ENCODE assay signal across 8 mouse cellular contexts in the genomic region with DNA sequence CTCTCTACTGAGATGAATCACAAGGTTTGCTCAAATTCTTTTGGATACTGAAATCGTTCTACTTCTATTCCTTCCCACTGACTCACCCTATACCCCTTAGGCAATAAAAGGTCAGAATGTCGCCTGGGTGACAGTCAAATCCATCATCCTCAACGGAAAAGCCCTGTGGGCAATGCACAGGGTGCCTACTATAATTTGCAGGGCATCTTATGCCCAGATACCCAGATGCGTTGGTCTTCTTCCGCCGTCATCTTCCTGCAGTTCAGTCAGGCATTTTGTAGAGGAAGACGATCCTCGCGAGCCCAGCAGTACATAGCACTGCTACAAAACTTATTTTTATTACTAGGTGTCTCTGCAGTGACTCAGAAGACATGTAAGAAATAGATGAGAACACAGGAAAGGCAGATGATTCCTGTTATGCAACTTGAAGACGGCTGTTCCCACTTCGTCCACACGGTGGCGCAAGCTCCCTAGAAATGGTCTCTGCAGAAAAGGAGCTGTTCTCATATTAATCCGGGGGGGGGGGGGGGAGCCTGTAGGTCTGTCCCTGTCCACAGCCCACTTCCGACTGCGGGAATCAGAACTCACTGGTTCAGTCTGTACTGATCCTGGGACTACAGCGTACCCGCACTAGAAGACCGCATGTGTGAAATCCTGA. TPM values are rescaled to one million over a fixed set of nuclear protein-coding genes. Genes with fewer than 3 reads are reported as not detected.
DNase-seq lines count a peak whose midpoint lies in the region; ATAC-seq and TF ChIP-seq lines count a peak whose summit lies in the region.

No protein-coding gene starts in this region.

- peak; percentile 76 for ATAC-seq in forebrain, embryonic 13.5 days
- ATAC-seq in liver, embryonic 16.5 days (ENCODE audit: low read depth): peak; percentile 16; the same call in 1 of the 2 replicates
- peak; percentile 85 for ATAC-seq in neural tube, embryonic 12.5 days (ENCODE audit: low FRiP score, low read depth)
- peak; percentile 73; the same call in 1 of the 2 replicates for ATAC-seq in stomach, postnatal 0 days (ENCODE audit: low FRiP score, low TSS enrichment)

- peak overlapping the region; percentile 60 for H3K4me2 ChIP-seq in forebrain, embryonic 13.5 days
- H3K4me2 ChIP-seq in liver, embryonic 16.5 days (ENCODE audit: low read depth, low read length): peak overlapping the region; percentile 46
- peak overlapping the region; percentile 61 for H3K4me2 ChIP-seq in neural tube, embryonic 12.5 days (replicated peaks)
- peak overlapping the region; percentile 64 for H3K4me2 ChIP-seq in stomach, postnatal 0 days (replicated peaks; ENCODE audit: low read depth)

- peak; percentile 44 for DNase-seq in c-Kit-positive CD71-positive TER-119-negative erythroid progenitor cells, embryonic 14.5 days (ENCODE audit: low read depth)
- DNase-seq in heart, postnatal 10 days: peak; percentile 89 to 95
- DNase-seq in large intestine, adult 2 months (ENCODE audit: low read depth, low spot score): peak; percentile 24
- DNase-seq in stomach, postnatal 0 days (ENCODE audit: low spot score): peak; percentile 84

- H3K9ac ChIP-seq in forebrain, embryonic 13.5 days: 0 out of 2 replicates have a peak overlapping the region, but pooled peaks have one; percentile 40
- H3K9ac ChIP-seq in liver, embryonic 16.5 days (ENCODE audit: low read depth, low read length): no peak overlapping the region
- H3K9ac ChIP-seq in neural tube, embryonic 12.5 days: 0 out of 2 replicates have a peak overlapping the region, but pooled peaks have one; percentile 22
- peak overlapping the region; percentile 54; the same call in 1 of the 2 replicates for H3K9ac ChIP-seq in stomach, postnatal 0 days (ENCODE audit: low read length)

- 17% methylated on average over 19 of the region's 19 CpGs for WGBS in forebrain, embryonic 13.5 days
- WGBS in large intestine, adult 2 months: 9% methylated on average over 19 of the region's 19 CpGs
- WGBS in liver, embryonic 16.5 days (ENCODE audit: insufficient replicate concordance): 12% methylated on average over 19 of the region's 19 CpGs
- WGBS in neural tube, embryonic 12.5 days: 16% methylated on average over 19 of the region's 19 CpGs
- WGBS in stomach, postnatal 0 days: 12% methylated on average over 19 of the region's 19 CpGs

- TF ChIP-seq CTCF in E14TG2a.4 (conservative IDR thresholded peaks at IDR 0.05; ENCODE audit: low read length): peak; percentile 55
- peak; percentile 91 for TF ChIP-seq CTCF in stomach, postnatal 0 days (IDR thresholded peaks at IDR 0.05; ENCODE audit: low read depth)

- H3K9me3 ChIP-seq in E14TG2a.4 (ENCODE audit: low read length): 0 out of 2 replicates have a peak, but pooled peaks cover 3% of the 10 kb centered on the region
- H3K9me3 ChIP-seq in forebrain, embryonic 13.5 days (replicated peaks): no peaks in the 10 kb centered on the region
- no peaks in the 10 kb centered on the region for H3K9me3 ChIP-seq in liver, embryonic 16.5 days (replicated peaks; ENCODE audit: control insufficient read depth, low read length)
- no peaks in the 10 kb centered on the region for H3K9me3 ChIP-seq in neural tube, embryonic 12.5 days
- H3K9me3 ChIP-seq in stomach, postnatal 0 days (ENCODE audit: control insufficient read depth, low read length): no peaks in the 10 kb centered on the region

- no peak for TF ChIP-seq EP300 in stomach, postnatal 0 days (optimal IDR thresholded peaks at IDR 0.05)

- H3K36me3 ChIP-seq in E14TG2a.4 (ENCODE audit: insufficient read depth, low read length): no peaks in the 10 kb centered on the region
- H3K36me3 ChIP-seq in forebrain, embryonic 13.5 days (ENCODE audit: poor library complexity, severe bottlenecking): no peaks in the 10 kb centered on the region
- H3K36me3 ChIP-seq in liver, embryonic 16.5 days (ENCODE audit: control insufficient read depth, insufficient read depth): no peaks in the 10 kb centered on the region
- H3K36me3 ChIP-seq in neural tube, embryonic 12.5 days: no peaks in the 10 kb centered on the region
- H3K36me3 ChIP-seq in stomach, postnatal 0 days (ENCODE audit: control insufficient read depth, insufficient read depth, low read length): no peaks in the 10 kb centered on the region

- no peaks in the 10 kb centered on the region for H3K27me3 ChIP-seq in E14TG2a.4 (ENCODE audit: insufficient read depth, low read length)
- 0 out of 2 replicates have a peak, but pooled peaks cover 2% of the 10 kb centered on the region for H3K27me3 ChIP-seq in forebrain, embryonic 13.5 days
- H3K27me3 ChIP-seq in liver, embryonic 16.5 days (ENCODE audit: control insufficient read depth, insufficient read depth, low read depth, low read length): no peaks in the 10 kb centered on the region
- no peaks in the 10 kb centered on the region for H3K27me3 ChIP-seq in neural tube, embryonic 12.5 days (replicated peaks)
- no peaks in the 10 kb centered on the region for H3K27me3 ChIP-seq in stomach, postnatal 0 days (ENCODE audit: control insufficient read depth, insufficient read depth, low read length)

- H3K4me3 ChIP-seq in E14TG2a.4 (replicated peaks; ENCODE audit: low read length): 0 out of 2 replicates have a peak overlapping the region, but pooled peaks have one; percentile 26
- H3K4me3 ChIP-seq in forebrain, embryonic 13.5 days: peak overlapping the region; percentile 29
- peak overlapping the region; percentile 32; the same call in 1 of the 2 replicates for H3K4me3 ChIP-seq in liver, embryonic 16.5 days (ENCODE audit: low read depth, low read length)
- H3K4me3 ChIP-seq in neural tube, embryonic 12.5 days: peak overlapping the region; percentile 28; the same call in 1 of the 2 replicates
- H3K4me3 ChIP-seq in stomach, postnatal 0 days (ENCODE audit: low read depth, low read length): peak overlapping the region; percentile 35

- peaks cover 6% of the 10 kb centered on the region for H3K4me1 ChIP-seq in E14TG2a.4 (replicated peaks; ENCODE audit: low read depth, low read length)
- 0 out of 2 replicates have a peak, but pooled peaks cover 3% of the 10 kb centered on the region for H3K4me1 ChIP-seq in forebrain, embryonic 13.5 days
- H3K4me1 ChIP-seq in liver, embryonic 16.5 days (ENCODE audit: control insufficient read depth, low read depth, low read length): no peaks in the 10 kb centered on the region; the same call in 1 of the 2 replicates
- 0 out of 2 replicates have a peak, but pooled peaks cover 3% of the 10 kb centered on the region for H3K4me1 ChIP-seq in neural tube, embryonic 12.5 days
- H3K4me1 ChIP-seq in stomach, postnatal 0 days (replicated peaks; ENCODE audit: control insufficient read depth, insufficient read depth): no peaks in the 10 kb centered on the region

- H3K27ac ChIP-seq in forebrain, embryonic 13.5 days: no peak overlapping the region
- no peak overlapping the region for H3K27ac ChIP-seq in liver, embryonic 16.5 days (ENCODE audit: low read length)
- no peak overlapping the region for H3K27ac ChIP-seq in neural tube, embryonic 12.5 days
- peak overlapping the region; percentile 45; the same call in 1 of the 2 replicates for H3K27ac ChIP-seq in stomach, postnatal 0 days (replicated peaks)

- intact Hi-C loops in heart, postnatal 10 days (cut with DNase I): loop anchor here (1.0 to 2.0 kb wide), 4 partner anchors 73 to 281 kb away; a partner anchor contains a TSS

RNA-seq across cellular contexts. Expression of a gene that starts 21.3 kb away (rescaled TPM):
- not detected in 2 replicates for polyA plus RNA-seq in forebrain, embryonic 13.5 days (2015; fragmentation: Nextera tagmentation; extraction: Ambion mirVana)
- not detected for total RNA-seq in heart, postnatal 10 days (2021)
- not detected in 2 replicates for polyA plus RNA-seq in large intestine, adult 2 months (2012; rRNA removed)
- not detected in 2 replicates for polyA plus RNA-seq in liver, embryonic 16.5 days (2015; fragmentation: Nextera tagmentation; extraction: Ambion mirVana)
- not detected in 2 replicates for polyA plus RNA-seq in neural tube, embryonic 12.5 days (2016; fragmentation: Nextera tagmentation; extraction: Ambion mirVana)
- polyA plus RNA-seq in stomach, postnatal 0 days (2015; fragmentation: Nextera tagmentation; extraction: Ambion mirVana): not detected in 2 replicates

Comparison
In these comparisons a context has a peak if more than half of its experiments do, and no peak if none do; other contexts are left out.
1. DNase-seq: peak in every context shown above with its lines; median percentile 92 in heart, postnatal 10 days; 84 in stomach, postnatal 0 days; 44 in c-Kit-positive CD71-positive TER-119-negative erythroid progenitor cells, embryonic 14.5 days; 24 in large intestine, adult 2 months.
2. ATAC-seq: peak in every context shown above with its lines; median percentile 85 in neural tube, embryonic 12.5 days; 76 in forebrain, embryonic 13.5 days; 73 in stomach, postnatal 0 days; 16 in liver, embryonic 16.5 days.